Mouse (Mus musculus) cerebral cortex, adult 2 months (tissue): ENCODE measurements around the gene Dyrk3.

Experiments
- WGBS: fragments of 180-500 bp; shearing (Covaris S2); methylation state at CpG from one replicate; pipeline ENCODE4 v1.1.7; 2018; 5-methylcytosine and 5-hydroxymethylcytosine counted together

Dyrk3 gene

GRCm38 (mm10) chr1:131112576-131112975, 25.6 kb downstream of the Dyrk3 start:
- WGBS, result 59% methylated on average over 6 of the region's 6 CpGs

- WGBS, result 52% methylated on average over 12 of the region's 12 CpGs
Observed at GRCm38 (mm10) chr1:131110525-131111106, 27.5 kb downstream of the Dyrk3 start.

GRCm38 (mm10) chr1:131107575-131108308, 30.4 kb downstream of the Dyrk3 start:
- 83% methylated on average over 10 of the region's 10 CpGs for WGBS

GRCm38 (mm10) chr1:131103776-131104424, 34.2 kb downstream of the Dyrk3 start:
- WGBS, result 84% methylated on average over 10 of the region's 10 CpGs

- 37% methylated on average over 1 of the region's 1 CpGs for WGBS
Observed at GRCm38 (mm10) chr1:131100808-131101207, 37.3 kb downstream of the Dyrk3 start.

- under 1% methylated on average over 27 of the region's 32 CpGs for WGBS
Observed at GRCm38 (mm10) chr1:131097700-131098094, 40.4 kb downstream of the Dyrk3 start, which contains the start of gene Mapkapk2. TSS of gene Mapkapk2 (minus strand) at chr1:131097826.

- 1% methylated on average over 95 of the region's 98 CpGs for WGBS
Observed at GRCm38 (mm10) chr1:131096803-131097699, 41.1 kb downstream of the Dyrk3 start.

- 27% methylated on average over 9 of the region's 9 CpGs for WGBS
Observed at GRCm38 (mm10) chr1:131096132-131096695, 41.9 kb downstream of the Dyrk3 start.

GRCm38 (mm10) chr1:131095574-131095973, 42.6 kb downstream of the Dyrk3 start:
- WGBS, result 16% methylated on average over 8 of the region's 8 CpGs

GRCm38 (mm10) chr1:131093889-131094288, 44.3 kb downstream of the Dyrk3 start:
- 93% methylated on average over 8 of the region's 8 CpGs for WGBS

GRCm38 (mm10) chr1:131092846-131093245, 45.3 kb downstream of the Dyrk3 start:
- 97% methylated on average over 3 of the region's 3 CpGs for WGBS

- 93% methylated on average over 3 of the region's 3 CpGs for WGBS
Observed at GRCm38 (mm10) chr1:131092173-131092572, 46.0 kb downstream of the Dyrk3 start.

- WGBS, result 91% methylated on average over 3 of the region's 3 CpGs
Observed at GRCm38 (mm10) chr1:131091481-131091880, 46.7 kb downstream of the Dyrk3 start.

- WGBS, result 76% methylated on average over 4 of the region's 4 CpGs
Observed at GRCm38 (mm10) chr1:131090877-131091276, 47.3 kb downstream of the Dyrk3 start.

GRCm38 (mm10) chr1:131090261-131090660, 47.9 kb downstream of the Dyrk3 start:
- WGBS, result 85% methylated on average over 5 of the region's 5 CpGs

- 78% methylated on average over 2 of the region's 2 CpGs for WGBS
Observed at GRCm38 (mm10) chr1:131089525-131090127, 48.5 kb downstream of the Dyrk3 start.

- 81% methylated on average over 11 of the region's 11 CpGs for WGBS
Observed at GRCm38 (mm10) chr1:131088547-131088946, 49.6 kb downstream of the Dyrk3 start.

- WGBS, result 67% methylated on average over 7 of the region's 7 CpGs
Observed at GRCm38 (mm10) chr1:131086907-131087306, 51.2 kb downstream of the Dyrk3 start.

GRCm38 (mm10) chr1:131085957-131086739, 52.0 kb downstream of the Dyrk3 start:
- 33% methylated on average over 4 of the region's 4 CpGs for WGBS

- WGBS, result 95% methylated on average over 3 of the region's 3 CpGs
Observed at GRCm38 (mm10) chr1:131085272-131085671, 52.9 kb downstream of the Dyrk3 start.
